Mouse (Mus musculus) intestine, embryonic 16.5 days (tissue): ENCODE data around the gene Nin. TPM values are rescaled to one million over a fixed set of nuclear protein-coding genes. Genes with fewer than 3 reads are reported as not detected.

Experiments
- ATAC-seq: fragments of 200-750 bp; cut with Nextera tagmentation; 2 replicates; pipeline ENCODE4 v1.8.0; 2017; ENCODE audit warnings: moderate TSS enrichment, moderate library complexity
- H3K27ac ChIP-seq: fragments of 300-500 bp; sonication (generic); 2 replicates; pipeline ENCODE4 v1.5.1; 2014; ENCODE audit warnings: mild to moderate bottlenecking, low read length
- H3K27me3 ChIP-seq: fragments of 300-500 bp; sonication (generic); replicated peaks from 2 replicates; pipeline ENCODE4 v1.6.1; 2014; ENCODE audit warnings: low read length, control low read depth, mixed read lengths; ENCODE audit not compliant: control insufficient read depth, insufficient read depth
- H3K36me3 ChIP-seq: fragments of 300-500 bp; sonication (generic); 2 replicates; pipeline ENCODE4 v1.6.1; 2014; ENCODE audit warnings: low read length, control low read depth; ENCODE audit not compliant: control insufficient read depth, insufficient read depth
- H3K4me1 ChIP-seq: fragments of 300-500 bp; sonication (generic); 2 replicates; pipeline ENCODE4 v1.6.1; 2014; ENCODE audit warnings: low read length, control low read depth, mixed read lengths; ENCODE audit not compliant: control insufficient read depth, insufficient read depth
- H3K4me2 ChIP-seq: fragments of 300-500 bp; sonication (generic); 2 replicates; pipeline ENCODE4 v1.6.1; 2014; ENCODE audit warnings: low read depth, low read length, control low read depth
- H3K4me3 ChIP-seq: fragments of 300-500 bp; sonication (generic); 2 replicates; pipeline ENCODE4 v1.5.1; 2014; ENCODE audit warnings: mild to moderate bottlenecking, low read length
- H3K9ac ChIP-seq: fragments of 300-500 bp; sonication (generic); 2 replicates; pipeline ENCODE4 v1.6.1; 2014; ENCODE audit warnings: low read depth, low read length
- H3K9me3 ChIP-seq: fragments of 300-500 bp; sonication (generic); 2 replicates; pipeline ENCODE4 v1.6.1; 2016; ENCODE audit warnings: low read length, control low read depth; ENCODE audit not compliant: control insufficient read depth
- WGBS: fragments of 180-500 bp; shearing (Covaris S2); extraction: QIAGEN DNeasy Blood & Tissue Kit; methylation state at CpG from one replicate; pipeline ENCODE4 v1.1.7; 2014; 5-methylcytosine and 5-hydroxymethylcytosine counted together
- polyA plus RNA-seq: library from polyadenylated mRNA; unstranded; fragments of >200 nt; fragmentation: Nextera tagmentation; extraction: Ambion mirVana; gene quantifications from 2 replicates; pipeline ENCODE4 v1.2.1, GENCODE M21; 2015

The Nin gene
- polyA plus RNA-seq, 1 experiment from 2014 or later, result 5.8 TPM

- Histone ChIP-seq H3K4me2 (no peak overlapping the region), H3K27ac (no peak overlapping the region), H3K4me1 (peaks cover 12% of the 10 kb centered on the region), H3K4me3 (no peak overlapping the region), H3K9me3 (no peaks in the 10 kb centered on the region), H3K36me3 (no peaks in the 10 kb centered on the region), H3K27me3 (no peaks in the 10 kb centered on the region), H3K9ac (no peak overlapping the region)
- 82% methylated on average over 5 of the region's 5 CpGs for WGBS
- ATAC-seq, result no peak
Observed at GRCm38 (mm10) chr12:70101823-70102222, 11.7 kb downstream of the Nin start.

DNA sequence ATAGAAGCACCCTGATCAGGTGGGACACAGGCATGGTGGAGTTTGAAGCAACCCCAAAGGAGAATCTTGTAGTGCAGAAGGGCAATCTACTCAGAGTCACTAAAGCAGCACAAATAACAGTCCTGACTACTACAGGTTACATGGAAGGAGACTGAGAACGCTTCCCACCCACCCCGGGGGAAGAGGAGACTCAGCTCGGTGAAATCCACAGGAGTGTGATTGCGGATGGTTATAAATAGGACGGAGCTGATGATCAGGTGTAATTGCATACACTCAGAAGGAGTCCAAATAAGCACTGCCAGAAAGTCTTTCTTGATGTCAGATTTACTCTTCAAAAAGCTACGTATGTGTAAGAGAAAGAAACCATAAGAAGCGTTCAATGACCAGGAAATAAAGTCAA is 15.6 kb downstream of the Nin start:
- Histone ChIP-seq H3K4me1 (no peaks in the 10 kb centered on the region), H3K9ac (no peak overlapping the region), H3K36me3 (no peaks in the 10 kb centered on the region), H3K4me2 (no peak overlapping the region), H3K27me3 (no peaks in the 10 kb centered on the region), H3K9me3 (no peaks in the 10 kb centered on the region), H3K27ac (no peak overlapping the region), H3K4me3 (no peak overlapping the region)
- WGBS, result 86% methylated on average over 7 of the region's 7 CpGs
- ATAC-seq, result no peak

DNA sequence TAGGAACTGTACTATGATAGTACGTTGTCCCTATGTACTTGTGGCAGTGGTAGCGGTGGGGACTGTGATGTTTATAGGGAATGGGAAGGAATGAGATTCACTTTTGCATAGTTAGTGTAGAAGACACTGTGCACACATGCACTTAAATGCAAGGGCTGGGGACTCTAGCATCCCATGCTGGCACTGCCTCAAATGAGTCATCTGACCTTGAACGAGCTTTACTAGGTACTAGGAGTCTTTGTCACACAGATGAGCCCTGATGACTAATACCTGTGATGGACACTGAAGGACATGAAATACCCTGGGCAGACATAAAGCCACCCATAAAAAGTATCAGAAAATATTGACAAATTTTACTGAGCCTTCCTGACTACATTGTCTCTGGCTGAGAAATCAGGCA is 16.2 kb downstream of the Nin start:
- H3K4me2 ChIP-seq, result no peak overlapping the region
- H3K4me3 ChIP-seq, result no peak overlapping the region
- no peak for ATAC-seq
- no peak overlapping the region for H3K27ac ChIP-seq
- H3K9me3 ChIP-seq, result no peaks in the 10 kb centered on the region
- WGBS, result 81% methylated on average over 3 of the region's 3 CpGs
- no peaks in the 10 kb centered on the region for H3K36me3 ChIP-seq
- no peaks in the 10 kb centered on the region for H3K27me3 ChIP-seq
- H3K4me1 ChIP-seq, result no peaks in the 10 kb centered on the region
- no peak overlapping the region for H3K9ac ChIP-seq

DNA sequence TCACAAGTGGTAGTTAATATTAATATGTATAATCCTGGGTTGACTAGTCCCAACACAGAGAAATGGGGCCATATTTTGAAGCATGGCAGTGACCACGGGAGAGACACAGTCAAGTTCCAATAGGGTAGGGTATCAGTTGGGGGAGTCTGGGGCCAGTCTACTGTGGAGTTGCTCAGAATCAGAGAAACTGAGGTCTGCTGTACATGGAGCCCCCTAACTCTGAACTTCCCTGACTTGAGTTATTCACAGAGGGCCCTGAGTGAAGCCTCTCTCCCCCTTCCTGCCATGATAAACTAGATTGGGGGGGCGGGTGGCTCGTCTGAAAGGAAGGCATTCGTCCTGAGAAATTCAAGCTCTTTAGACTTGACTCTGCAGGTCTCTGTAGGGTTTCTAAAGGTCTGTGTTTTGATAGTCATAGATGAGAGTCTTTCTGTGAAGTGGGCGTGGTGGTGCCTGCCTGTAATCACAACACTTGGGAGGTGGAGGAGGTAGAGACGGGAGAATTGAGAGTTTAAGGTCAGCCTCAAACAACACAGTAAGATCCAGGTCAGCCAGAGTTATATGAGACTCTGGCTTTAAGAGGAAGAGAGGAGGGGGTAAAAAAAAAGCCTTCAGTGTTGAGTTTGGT is 20.1 kb downstream of the Nin start:
- Histone ChIP-seq H3K9me3 (no peaks in the 10 kb centered on the region), H3K27me3 (no peaks in the 10 kb centered on the region), H3K9ac (no peak overlapping the region), H3K27ac (no peak overlapping the region), H3K4me3 (no peak overlapping the region), H3K36me3 (no peaks in the 10 kb centered on the region), H3K4me1 (no peaks in the 10 kb centered on the region), H3K4me2 (no peak overlapping the region)
- no peak for ATAC-seq
- 81% methylated on average over 6 of the region's 6 CpGs for WGBS

DNA sequence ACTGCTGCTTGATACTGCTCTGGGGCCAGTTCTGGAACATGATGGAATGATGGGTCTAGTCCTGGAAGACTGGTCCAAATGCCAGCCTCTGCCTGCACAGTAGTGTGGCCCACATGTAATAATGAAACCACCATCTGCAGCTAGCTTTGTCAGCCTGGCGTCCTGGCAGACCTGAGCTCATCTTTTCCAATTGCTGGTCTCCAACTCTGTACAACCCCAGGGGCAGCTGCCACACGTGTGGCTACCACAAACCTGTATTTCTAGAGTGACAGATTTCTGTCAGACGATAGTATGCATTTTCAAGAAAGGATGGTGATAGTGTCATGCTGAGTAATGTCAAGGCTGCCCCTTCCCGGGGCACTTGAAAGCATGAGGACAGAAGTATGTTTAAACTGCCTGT is 25.2 kb downstream of the Nin start:
- Histone ChIP-seq H3K36me3 (no peaks in the 10 kb centered on the region), H3K4me2 (no peak overlapping the region), H3K4me3 (no peak overlapping the region), H3K27ac (no peak overlapping the region), H3K27me3 (no peaks in the 10 kb centered on the region), H3K9me3 (no peaks in the 10 kb centered on the region), H3K9ac (no peak overlapping the region), H3K4me1 (no peaks in the 10 kb centered on the region)
- no peak for ATAC-seq
- WGBS, result 89% methylated on average over 4 of the region's 4 CpGs

- no peaks in the 10 kb centered on the region for H3K27me3 ChIP-seq
- 86% methylated on average over 3 of the region's 3 CpGs for WGBS
- no peaks in the 10 kb centered on the region for H3K4me1 ChIP-seq
- H3K9me3 ChIP-seq, result no peaks in the 10 kb centered on the region
- H3K36me3 ChIP-seq, result no peaks in the 10 kb centered on the region
- H3K9ac ChIP-seq, result no peak overlapping the region
- no peak overlapping the region for H3K27ac ChIP-seq
- ATAC-seq, result no peak
- H3K4me2 ChIP-seq, result no peak overlapping the region
- H3K4me3 ChIP-seq, result no peak overlapping the region
Observed at GRCm38 (mm10) chr12:70085351-70085750, 28.2 kb downstream of the Nin start.

GRCm38 (mm10) chr12:70084198-70084597 is 29.3 kb downstream of the Nin start:
- no peak overlapping the region for H3K9ac ChIP-seq
- no peaks in the 10 kb centered on the region for H3K27me3 ChIP-seq
- WGBS, result 90% methylated on average over 5 of the region's 5 CpGs

GRCm38 (mm10) chr12:70083737-70084136 is 29.8 kb downstream of the Nin start:
- H3K9me3 ChIP-seq, result no peaks in the 10 kb centered on the region
- no peaks in the 10 kb centered on the region for H3K4me1 ChIP-seq
- no peak overlapping the region for H3K27ac ChIP-seq
- WGBS, result 93% methylated on average over 4 of the region's 4 CpGs
- H3K4me3 ChIP-seq, result no peak overlapping the region
- no peak for ATAC-seq
- no peak overlapping the region for H3K4me2 ChIP-seq
- H3K27me3 ChIP-seq, result no peaks in the 10 kb centered on the region
- H3K36me3 ChIP-seq, result no peaks in the 10 kb centered on the region
- H3K9ac ChIP-seq, result no peak overlapping the region

More at GRCm38 (mm10) chr12:70084198-70084597, 29.3 kb downstream of the Nin start:
- H3K4me1 ChIP-seq, result no peaks in the 10 kb centered on the region
- no peak overlapping the region for H3K27ac ChIP-seq
- no peaks in the 10 kb centered on the region for H3K9me3 ChIP-seq
- no peak overlapping the region for H3K4me3 ChIP-seq
- ATAC-seq, result no peak
- H3K4me2 ChIP-seq, result no peak overlapping the region
- H3K36me3 ChIP-seq, result no peaks in the 10 kb centered on the region

GRCm38 (mm10) chr12:70082935-70083532 is 30.5 kb downstream of the Nin start:
- Histone ChIP-seq H3K27me3 (no peaks in the 10 kb centered on the region), H3K9me3 (no peaks in the 10 kb centered on the region), H3K27ac (no peak overlapping the region), H3K4me1 (no peaks in the 10 kb centered on the region), H3K4me2 (no peak overlapping the region), H3K9ac (no peak overlapping the region), H3K36me3 (no peaks in the 10 kb centered on the region), H3K4me3 (no peak overlapping the region)
- no peak for ATAC-seq
- WGBS, result 88% methylated on average over 3 of the region's 3 CpGs

DNA sequence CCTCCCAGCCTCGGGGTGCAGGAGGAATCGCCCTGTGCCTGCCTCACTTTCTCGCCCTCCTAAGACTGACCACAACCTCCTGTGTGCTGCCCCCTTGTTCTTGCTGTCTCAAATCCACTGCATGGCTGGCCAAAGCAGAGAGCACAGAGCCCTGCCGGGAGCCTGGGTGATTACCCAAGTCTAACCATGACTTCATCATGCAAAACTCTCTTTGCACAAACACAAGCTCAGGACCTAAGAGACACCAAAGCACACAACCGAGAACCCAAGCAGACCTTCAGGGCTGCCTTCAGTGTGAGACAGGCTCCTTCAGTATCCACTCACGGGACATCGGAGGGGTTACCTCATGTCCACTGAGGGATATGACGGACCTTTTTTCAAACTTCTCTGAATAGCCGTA is 31.0 kb downstream of the Nin start:
- WGBS, result 91% methylated on average over 9 of the region's 9 CpGs
- no peak overlapping the region for H3K9ac ChIP-seq
- 0 out of 2 replicates have a peak, but pooled peaks cover 3% of the 10 kb centered on the region for H3K36me3 ChIP-seq
- H3K27ac ChIP-seq, result no peak overlapping the region
- no peak overlapping the region for H3K4me3 ChIP-seq
- no peaks in the 10 kb centered on the region for H3K4me1 ChIP-seq
- H3K9me3 ChIP-seq, result no peaks in the 10 kb centered on the region
- H3K27me3 ChIP-seq, result no peaks in the 10 kb centered on the region
- no peak overlapping the region for H3K4me2 ChIP-seq
- no peak for ATAC-seq
